Mouse (Mus musculus) limb, embryonic 15.5 days (tissue): ENCODE measurements around the gene Kcnk16. TPM values are rescaled to one million over a fixed set of nuclear protein-coding genes. Genes with fewer than 3 reads are reported as not detected.
"Not testable (repeated sequence)": the region's sequence is repeated elsewhere in the genome, so short reads cannot be mapped to it uniquely, and the experiment has no call there.

ENCODE experiments used
- ATAC-seq: fragments of 200-750 bp; cut with Nextera tagmentation; 2 replicates; pipeline ENCODE4 v1.8.0; 2017; ENCODE audit warnings: low read depth, moderate TSS enrichment; ENCODE audit not compliant: insufficient number of reproducible peaks, low FRiP score, low TSS enrichment
- H3K27ac ChIP-seq: fragments of 300-500 bp; sonication (generic); 2 replicates; pipeline ENCODE4 v1.5.1; 2015; ENCODE audit warnings: moderate library complexity, mild to moderate bottlenecking, inconsistent platforms
- H3K27me3 ChIP-seq: fragments of 300-500 bp; sonication (generic); 2 replicates; pipeline ENCODE4 v1.6.1; 2015; ENCODE audit warnings: inconsistent platforms
- H3K36me3 ChIP-seq: fragments of 300-500 bp; sonication (generic); 2 replicates; pipeline ENCODE4 v1.6.1; 2015; ENCODE audit warnings: inconsistent platforms
- H3K4me1 ChIP-seq: fragments of 300-500 bp; sonication (generic); 2 replicates; pipeline ENCODE4 v1.6.1; 2015; ENCODE audit warnings: inconsistent platforms
- H3K4me2 ChIP-seq: fragments of 300-500 bp; sonication (generic); 2 replicates; pipeline ENCODE4 v1.6.1; 2015; ENCODE audit warnings: mild to moderate bottlenecking, inconsistent platforms
- H3K4me3 ChIP-seq: fragments of 300-500 bp; sonication (generic); 2 replicates; pipeline ENCODE4 v1.5.1; 2015; ENCODE audit warnings: mild to moderate bottlenecking, inconsistent platforms
- H3K9ac ChIP-seq: fragments of 300-500 bp; sonication (generic); 2 replicates; pipeline ENCODE4 v1.6.1; 2015; ENCODE audit warnings: inconsistent platforms
- H3K9me3 ChIP-seq: fragments of 300-500 bp; sonication (generic); 2 replicates; pipeline ENCODE4 v1.6.1; 2016; ENCODE audit warnings: inconsistent platforms
- WGBS: fragments of 180-500 bp; shearing (Covaris S2); methylation state at CpG from one replicate; pipeline ENCODE4 v1.1.7; 2015; 5-methylcytosine and 5-hydroxymethylcytosine counted together
- polyA plus RNA-seq: library from polyadenylated mRNA; unstranded; fragments of >200 nt; fragmentation: Nextera tagmentation; extraction: Ambion mirVana; gene quantifications from 2 replicates; pipeline ENCODE4 v1.2.1, GENCODE M21; 2015

The Kcnk16 gene
- 0.17 TPM in 1 of 2 replicates, not detected in the other for polyA plus RNA-seq

DNA sequence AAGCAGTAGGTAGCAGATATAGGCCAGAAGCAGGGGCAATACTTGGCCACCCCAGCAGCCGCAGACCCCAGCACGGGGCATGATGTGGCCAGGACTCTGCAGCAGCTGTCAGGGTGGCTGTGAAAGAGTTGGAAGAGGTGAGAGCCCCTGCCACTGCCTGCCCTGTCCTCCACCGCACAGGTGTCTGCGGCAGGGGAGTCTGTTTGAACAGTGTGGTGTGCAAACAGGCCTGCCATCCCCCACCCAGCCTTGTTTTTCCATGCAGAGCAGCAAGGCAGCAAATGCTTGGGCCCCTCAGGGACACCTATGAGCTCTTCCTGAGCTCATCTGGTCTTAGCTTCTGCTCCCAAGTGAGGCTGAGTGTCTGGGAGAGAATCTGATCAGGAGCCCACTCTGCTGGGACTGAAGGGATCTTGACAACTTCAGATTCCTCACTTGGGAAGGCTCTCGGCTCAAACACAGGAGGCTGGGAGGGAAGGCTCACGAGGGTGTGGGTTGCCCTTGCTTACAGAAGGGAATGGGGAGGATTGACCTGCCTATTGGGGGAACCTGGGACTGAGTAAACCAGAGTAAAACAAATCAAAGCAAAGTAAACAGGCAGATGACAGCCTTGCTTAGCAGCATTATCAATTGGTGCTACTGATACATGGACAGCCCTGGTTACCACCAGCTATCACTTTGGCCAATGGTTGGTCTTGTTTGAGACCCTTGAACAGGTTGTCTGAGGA, at the start of gene Kcnk16:
Gene Kcnk16 (minus strand): TSS at position 118 of the 728 bp plus-strand sequence.
- Histone ChIP-seq H3K4me3 (no peak within 1 kb of the TSS), H3K36me3 (no peaks in the 10 kb centered on the region), H3K27ac (no peak within 1 kb of the TSS), H3K9me3 (0 out of 2 replicates have a peak, but pooled peaks cover 3% of the 10 kb centered on the region), H3K9ac (no peak within 1 kb of the TSS), H3K4me1 (no peaks in the 10 kb centered on the region), H3K4me2 (no peak within 1 kb of the TSS), H3K27me3 (no peaks in the 10 kb centered on the region)
- WGBS = 72% methylated on average over 6 of the region's 6 CpGs
- ATAC-seq = no peak

DNA sequence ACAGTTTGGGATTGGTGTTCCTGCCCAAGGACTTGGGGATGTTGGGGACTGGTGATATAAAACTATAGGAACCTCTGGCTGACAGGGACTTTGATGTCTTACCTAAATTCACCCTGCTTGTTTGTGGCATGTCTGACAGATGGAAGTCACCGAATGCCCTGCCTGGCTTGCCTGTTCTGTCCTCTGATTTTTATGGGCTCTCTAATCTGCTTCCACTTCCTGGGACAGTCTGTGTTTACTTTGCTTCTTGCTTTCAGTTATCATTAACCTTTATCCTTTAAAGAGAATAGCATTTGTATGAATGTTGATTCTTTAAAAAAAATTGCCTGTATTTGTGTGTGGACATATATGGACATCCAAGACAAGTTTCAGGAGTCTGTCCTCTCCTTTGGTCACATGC, 46.1 kb upstream of the Kcnk16 start:
- Histone ChIP-seq H3K27me3 (no peaks in the 10 kb centered on the region), H3K9me3 (no peaks in the 10 kb centered on the region), H3K27ac (no peak overlapping the region), H3K9ac (no peak overlapping the region), H3K4me1 (no peaks in the 10 kb centered on the region), H3K36me3 (peaks cover 60% of the 10 kb centered on the region), H3K4me2 (no peak overlapping the region), H3K4me3 (no peak overlapping the region)
- no peak for ATAC-seq
- WGBS = 57% methylated on average over 1 of the region's 1 CpGs

DNA sequence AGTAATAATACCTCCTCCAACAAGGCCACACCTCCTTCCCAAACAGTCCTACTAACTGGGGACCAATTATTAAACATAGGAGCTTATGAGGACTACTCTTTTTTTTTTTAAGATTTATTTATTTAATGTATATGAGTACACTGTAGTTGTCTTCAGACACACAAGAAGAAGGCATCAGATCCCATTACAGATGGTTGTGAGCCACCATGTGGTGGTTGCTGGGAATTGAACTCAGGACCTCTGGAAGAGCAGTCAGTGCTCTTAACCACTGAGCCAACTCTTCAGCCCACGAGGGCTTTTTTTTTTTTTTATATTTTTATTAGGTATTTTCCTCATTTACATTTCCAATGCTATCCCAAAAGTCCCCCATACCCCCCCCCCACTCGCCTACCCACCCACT, 36.1 kb upstream of the Kcnk16 start:
- H3K9ac ChIP-seq, H3K4me1 ChIP-seq, H3K4me3 ChIP-seq, H3K27me3 ChIP-seq, H3K27ac ChIP-seq, H3K4me2 ChIP-seq, H3K9me3 ChIP-seq, ATAC-seq: not testable (repeated sequence)
- 53% methylated on average over 2 of the region's 2 CpGs for WGBS
- H3K36me3 ChIP-seq = peaks cover 26% of the 10 kb centered on the region

DNA sequence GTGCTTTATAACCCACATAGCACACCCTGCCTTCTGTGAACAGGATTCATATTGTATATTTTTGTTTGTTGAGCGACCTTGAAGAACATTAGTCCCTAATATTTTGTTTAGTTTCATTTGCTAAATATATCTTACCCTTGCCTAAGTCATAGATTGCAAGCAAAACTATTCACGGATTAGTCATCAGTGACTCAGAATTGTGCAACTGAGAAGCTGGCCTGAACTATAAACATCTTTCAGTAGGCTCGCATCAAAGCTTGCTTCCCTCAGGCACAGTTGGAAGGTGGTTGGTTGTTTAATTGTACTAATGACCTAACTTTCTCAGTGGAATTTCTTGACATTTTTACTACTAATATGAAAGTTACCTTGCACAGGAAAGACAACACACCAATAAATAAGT, 29.1 kb upstream of the Kcnk16 start:
- no peak overlapping the region for H3K4me2 ChIP-seq
- no peaks in the 10 kb centered on the region for H3K9me3 ChIP-seq
- H3K27me3 ChIP-seq = no peaks in the 10 kb centered on the region
- no peak overlapping the region for H3K27ac ChIP-seq
- WGBS = 68% methylated on average over 3 of the region's 3 CpGs
- H3K4me3 ChIP-seq = no peak overlapping the region
- no peak overlapping the region for H3K9ac ChIP-seq
- peaks cover 3% of the 10 kb centered on the region; the same call in 1 of the 2 replicates for H3K4me1 ChIP-seq
- no peak for ATAC-seq
- no peaks in the 10 kb centered on the region for H3K36me3 ChIP-seq

DNA sequence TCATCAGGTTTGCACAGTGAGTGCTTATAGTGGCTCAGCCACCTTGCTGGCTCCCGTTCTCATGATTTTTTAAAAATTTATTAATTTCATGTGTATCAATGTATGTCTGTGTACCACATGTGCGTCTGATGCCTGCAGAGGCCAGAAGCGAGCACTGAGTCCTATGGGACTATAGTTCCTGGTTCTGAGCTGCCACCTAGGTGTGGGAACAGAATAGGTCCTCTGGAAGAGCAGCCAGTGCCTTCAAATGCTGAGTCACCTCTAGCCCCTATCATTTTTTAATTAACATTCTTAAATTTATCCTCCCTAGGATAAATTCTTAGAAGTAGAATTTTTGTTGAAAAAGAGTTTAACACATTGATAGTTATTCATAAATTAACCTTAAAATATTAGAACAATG, 28.6 kb upstream of the Kcnk16 start:
- Histone ChIP-seq H3K27me3 (no peaks in the 10 kb centered on the region), H3K9me3 (no peaks in the 10 kb centered on the region), H3K27ac (no peak overlapping the region), H3K9ac (no peak overlapping the region), H3K4me1 (peaks cover 3% of the 10 kb centered on the region; the same call in 1 of the 2 replicates), H3K4me3 (no peak overlapping the region), H3K36me3 (no peaks in the 10 kb centered on the region), H3K4me2 (no peak overlapping the region)
- ATAC-seq = no peak
- 69% methylated on average over 3 of the region's 3 CpGs for WGBS

DNA sequence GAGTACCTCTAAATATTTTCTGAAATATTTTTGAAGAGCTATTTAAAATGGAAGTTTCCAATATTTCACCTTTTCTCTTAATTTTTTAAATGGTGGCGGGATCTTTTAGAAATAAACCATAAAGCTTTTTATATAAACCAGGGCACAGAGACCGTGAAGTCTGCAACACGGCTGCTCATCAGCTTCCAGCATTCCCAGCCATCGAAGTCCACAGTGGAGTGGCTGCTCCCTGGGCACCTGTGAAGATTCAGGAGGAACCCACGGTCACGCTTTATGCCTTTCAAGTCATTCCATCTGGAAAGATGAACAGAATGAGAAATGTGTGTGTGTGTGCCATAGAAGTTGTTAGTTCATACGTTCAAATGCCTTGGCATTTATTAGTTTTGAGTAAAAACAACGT, 25.9 kb upstream of the Kcnk16 start:
- Histone ChIP-seq H3K9me3 (no peaks in the 10 kb centered on the region), H3K9ac (peak overlapping the region; percentile 47; the same call in 1 of the 2 replicates), H3K4me1 (peaks cover 3% of the 10 kb centered on the region; the same call in 1 of the 2 replicates), H3K4me3 (peak overlapping the region; percentile 54), H3K27me3 (no peaks in the 10 kb centered on the region), H3K4me2 (peak overlapping the region; percentile 53), H3K27ac (no peak overlapping the region), H3K36me3 (no peaks in the 10 kb centered on the region)
- 34% methylated on average over 8 of the region's 8 CpGs for WGBS
- ATAC-seq = no peak

DNA sequence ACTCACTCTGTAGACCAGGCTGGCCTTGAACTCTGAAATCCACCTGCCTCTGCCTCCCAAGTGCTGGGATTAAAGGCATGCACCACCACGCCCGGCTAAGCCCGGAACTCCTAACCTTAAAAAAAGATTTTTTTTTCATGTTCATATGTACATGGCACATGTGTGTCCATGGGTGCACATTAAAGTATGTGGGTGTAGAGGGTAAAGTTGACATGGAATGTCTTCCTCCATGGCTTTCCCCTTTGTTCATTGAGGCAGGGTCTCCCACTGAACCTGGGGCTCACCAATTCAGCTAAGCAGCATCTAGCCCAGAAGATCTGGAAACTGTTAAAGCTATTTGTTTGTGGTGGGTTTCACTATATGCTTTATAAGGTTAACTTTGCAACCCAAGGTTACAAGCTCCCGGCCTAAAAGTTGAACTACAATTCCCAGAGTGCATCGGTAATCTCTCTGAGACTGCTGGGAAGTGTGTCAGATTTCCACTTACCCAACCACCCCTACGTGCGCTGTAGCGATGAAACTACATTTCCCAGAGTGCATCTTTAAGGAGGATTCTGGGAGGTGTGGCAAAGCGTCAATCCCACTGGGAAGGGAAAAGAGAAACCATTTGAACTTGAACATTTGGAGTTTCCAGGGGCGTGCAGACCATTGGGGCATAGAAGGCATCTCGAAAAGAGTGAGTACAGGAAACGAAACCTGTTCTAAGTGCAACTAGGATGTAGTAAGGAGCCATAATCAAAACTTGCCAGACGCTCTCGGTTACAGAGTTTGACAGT, 25.3 kb upstream of the Kcnk16 start, which contains the start of gene Nudt13:
Gene Nudt13 (plus strand): TSS at position 581 of the 776 bp plus-strand sequence.
- no peaks in the 10 kb centered on the region for H3K36me3 ChIP-seq
- no peaks in the 10 kb centered on the region for H3K27me3 ChIP-seq
- ATAC-seq = peak; percentile 94
- peak within 1 kb of the TSS; percentile 53 for H3K4me2 ChIP-seq
- no peaks in the 10 kb centered on the region for H3K9me3 ChIP-seq
- peak within 1 kb of the TSS; percentile 54 for H3K4me3 ChIP-seq
- WGBS = 23% methylated on average over 14 of the region's 14 CpGs
- H3K9ac ChIP-seq = peak within 1 kb of the TSS; percentile 47; the same call in 1 of the 2 replicates
- peaks cover 3% of the 10 kb centered on the region; the same call in 1 of the 2 replicates for H3K4me1 ChIP-seq
- no peak within 1 kb of the TSS for H3K27ac ChIP-seq

DNA sequence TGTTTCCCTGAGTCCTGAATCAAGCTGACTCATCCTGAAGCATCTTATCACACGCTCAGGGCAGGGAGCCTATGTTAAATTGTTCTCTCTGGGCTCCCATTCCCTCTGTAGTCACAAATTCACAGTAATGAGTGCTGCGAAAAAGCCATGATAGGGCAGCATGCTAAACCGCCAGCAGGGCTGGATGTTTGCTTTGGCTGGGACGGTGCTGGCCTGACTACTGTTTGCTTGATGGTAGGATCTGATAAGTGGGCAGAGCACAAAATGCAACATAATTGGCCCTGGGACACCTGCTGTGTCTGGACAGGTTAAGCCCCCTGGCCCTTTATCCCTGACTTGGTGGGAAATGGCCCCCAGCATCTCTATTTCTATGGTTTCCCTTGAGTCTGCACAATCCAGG, 22.4 kb upstream of the Kcnk16 start:
- 76% methylated on average over 4 of the region's 4 CpGs for WGBS
- no peak overlapping the region for H3K4me2 ChIP-seq
- ATAC-seq = no peak
- no peak overlapping the region for H3K4me3 ChIP-seq
- no peak overlapping the region for H3K9ac ChIP-seq
- H3K27ac ChIP-seq = no peak overlapping the region
- H3K9me3 ChIP-seq = no peaks in the 10 kb centered on the region
- no peaks in the 10 kb centered on the region for H3K27me3 ChIP-seq
- H3K4me1 ChIP-seq = peaks cover 3% of the 10 kb centered on the region; the same call in 1 of the 2 replicates
- no peaks in the 10 kb centered on the region for H3K36me3 ChIP-seq

DNA sequence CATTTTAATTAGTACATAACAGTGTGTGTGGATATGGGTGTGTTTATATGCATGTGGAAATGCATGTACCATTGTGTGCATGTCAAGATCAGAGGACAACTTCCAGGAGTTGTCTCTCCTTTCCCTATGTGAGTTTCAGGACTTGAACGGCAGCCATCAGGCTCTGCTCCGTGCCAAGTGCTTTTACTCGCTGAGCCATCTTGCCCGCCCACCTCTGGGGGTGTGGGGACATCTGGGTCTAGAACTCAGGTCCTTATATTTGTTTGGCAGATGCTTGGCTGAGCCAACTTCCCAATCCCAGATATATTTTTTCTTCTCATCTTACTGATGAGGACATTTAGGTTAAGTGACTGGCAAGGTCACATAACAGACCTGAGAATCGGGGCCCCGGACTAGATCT, 578 bp downstream of the Kcnk16 start:
- Histone ChIP-seq H3K36me3 (no peaks in the 10 kb centered on the region), H3K9me3 (no peaks in the 10 kb centered on the region), H3K4me1 (no peaks in the 10 kb centered on the region), H3K27ac (no peak overlapping the region), H3K9ac (no peak overlapping the region), H3K27me3 (no peaks in the 10 kb centered on the region), H3K4me3 (no peak overlapping the region), H3K4me2 (no peak overlapping the region)
- ATAC-seq = no peak
- 68% methylated on average over 6 of the region's 6 CpGs for WGBS

DNA sequence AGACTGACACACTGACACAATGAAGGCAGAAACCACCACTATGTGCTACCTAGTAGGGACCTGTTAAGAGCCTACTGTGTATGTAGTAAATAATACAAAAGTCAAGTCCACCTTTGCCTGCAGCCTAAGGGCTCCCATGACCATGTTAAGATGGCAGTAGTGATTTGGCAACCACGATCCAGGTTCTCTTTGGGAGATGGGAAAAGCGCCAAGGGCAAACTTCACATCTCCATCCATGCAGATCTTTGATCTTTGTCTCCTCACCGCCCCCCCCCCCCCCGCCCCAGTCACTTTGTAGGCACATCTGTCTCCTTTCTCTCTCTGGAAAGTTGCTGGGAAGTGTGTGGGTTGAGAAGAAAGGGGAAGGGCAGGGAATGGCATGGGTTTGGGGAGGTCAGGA, 6.7 kb downstream of the Kcnk16 start:
- WGBS = 61% methylated on average over 3 of the region's 4 CpGs
- Histone ChIP-seq H3K4me2 (no peak overlapping the region), H3K27ac (no peak overlapping the region), H3K36me3 (no peaks in the 10 kb centered on the region), H3K9me3 (no peaks in the 10 kb centered on the region), H3K27me3 (no peaks in the 10 kb centered on the region), H3K9ac (no peak overlapping the region), H3K4me1 (no peaks in the 10 kb centered on the region), H3K4me3 (no peak overlapping the region)
- no peak for ATAC-seq

DNA sequence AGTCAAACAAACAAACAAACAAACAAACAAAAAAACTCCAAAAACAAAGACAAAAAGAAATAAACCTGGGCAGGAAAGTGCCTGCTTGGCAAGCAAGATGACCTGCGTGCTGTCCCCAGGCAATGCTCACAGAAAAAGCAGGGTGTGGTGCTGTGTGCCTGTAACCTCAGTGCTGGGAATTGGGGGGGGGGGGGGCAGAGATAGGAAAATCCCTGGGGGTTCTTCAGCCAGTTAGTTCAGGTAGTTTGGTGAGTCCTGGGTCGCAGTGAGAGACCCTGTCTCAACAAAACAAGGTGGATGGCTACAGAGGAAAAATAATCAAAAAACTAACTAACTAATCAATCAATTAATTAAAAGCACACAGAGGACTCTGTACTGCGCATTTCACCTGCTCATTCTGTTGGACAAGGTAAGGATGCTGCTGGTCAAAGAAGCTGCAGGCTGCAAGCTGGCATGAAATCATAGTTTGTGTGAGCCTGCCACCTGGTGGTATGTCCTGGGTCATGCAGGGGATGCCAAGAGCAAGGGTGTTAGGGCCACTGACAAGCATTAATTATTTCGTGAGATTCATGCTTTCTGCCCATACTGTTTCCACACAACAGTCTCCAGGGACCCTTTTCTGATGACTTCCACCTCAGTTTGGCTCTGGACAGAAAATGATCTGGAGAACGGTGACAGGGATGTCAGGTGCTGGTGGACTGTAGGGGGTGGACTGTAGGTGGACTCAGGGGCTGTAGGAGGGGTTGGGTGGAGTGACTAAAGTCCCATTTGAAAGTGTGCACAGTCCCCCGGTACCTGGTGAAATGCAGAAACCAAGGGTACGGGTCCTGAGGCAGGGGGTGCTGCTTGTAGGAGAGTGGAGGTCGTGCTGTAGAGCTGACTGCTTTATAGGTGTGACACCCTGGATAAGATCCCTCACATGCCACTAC, 10.6 kb downstream of the Kcnk16 start:
- H3K9me3 ChIP-seq = no peaks in the 10 kb centered on the region
- no peak overlapping the region for H3K4me3 ChIP-seq
- no peak; the same call in none of the 2 replicates for ATAC-seq
- no peak overlapping the region for H3K9ac ChIP-seq
- H3K27me3 ChIP-seq = no peaks in the 10 kb centered on the region
- no peaks in the 10 kb centered on the region for H3K36me3 ChIP-seq
- no peaks in the 10 kb centered on the region for H3K4me1 ChIP-seq
- H3K27ac ChIP-seq = no peak overlapping the region
- WGBS = 57% methylated on average over 8 of the region's 8 CpGs
- H3K4me2 ChIP-seq = no peak overlapping the region
